Mouse (Mus musculus): ENCODE results near the gene Ucn2.

- no peak for TF ChIP-seq CTCF (IDR thresholded peaks at IDR 0.05; ENCODE audit: borderline replicate concordance, control insufficient read depth, extremely low read depth, insufficient read depth, low read length, poor library complexity)
- no peak for TF ChIP-seq POLR2A (IDR thresholded peaks at IDR 0.05; ENCODE audit: control insufficient read depth, extremely low read depth, insufficient read depth, low read length, poor library complexity)
These were observed 41.7 kb downstream of the Ucn2 start for GRCm38 (mm10) chr9:109027521-109027920.
